Mouse (Mus musculus): Measurements from ENCODE around the gene Nxph3.

The Nxph3 gene

GRCm38 (mm10) chr11:95514298-95514861, at the start of gene Nxph3:
TSS of gene Nxph3 (minus strand) at chr11:95514570.
- DNase-seq (ENCODE audit: low read depth, low spot score) = peak; percentile 67

- DNase-seq (ENCODE audit: low read depth, low spot score) = no peak
These were observed 49.5 kb upstream of the Nxph3 start for GRCm38 (mm10) chr11:95563849-95564248.

- no peak for DNase-seq (ENCODE audit: low read depth, low spot score)
These were observed 46.4 kb upstream of the Nxph3 start for GRCm38 (mm10) chr11:95560773-95561172.

- no peak for DNase-seq (ENCODE audit: low read depth, low spot score)
These were observed 45.4 kb upstream of the Nxph3 start for GRCm38 (mm10) chr11:95559761-95560160.

GRCm38 (mm10) chr11:95557719-95558118, 43.3 kb upstream of the Nxph3 start:
- no peak for DNase-seq (ENCODE audit: low read depth, low spot score)

- no peak for DNase-seq (ENCODE audit: low read depth, low spot score)
These were observed 42.7 kb upstream of the Nxph3 start for GRCm38 (mm10) chr11:95557032-95557431.

GRCm38 (mm10) chr11:95555279-95555678, 40.9 kb upstream of the Nxph3 start:
- DNase-seq (ENCODE audit: low read depth, low spot score) = no peak

- DNase-seq (ENCODE audit: low read depth, low spot score) = no peak
These were observed 36.1 kb upstream of the Nxph3 start for GRCm38 (mm10) chr11:95550301-95551021.

- no peak for DNase-seq (ENCODE audit: low read depth, low spot score)
These were observed 31.8 kb upstream of the Nxph3 start for GRCm38 (mm10) chr11:95546021-95546782.

- DNase-seq (ENCODE audit: low read depth, low spot score) = no peak
These were observed 30.4 kb upstream of the Nxph3 start for GRCm38 (mm10) chr11:95544546-95545327.

GRCm38 (mm10) chr11:95540637-95541385, 26.4 kb upstream of the Nxph3 start:
- DNase-seq (ENCODE audit: low read depth, low spot score) = no peak

- no peak for DNase-seq (ENCODE audit: low read depth, low spot score)
These were observed 24.2 kb upstream of the Nxph3 start for GRCm38 (mm10) chr11:95538378-95539104.

GRCm38 (mm10) chr11:95533484-95534160, 19.3 kb upstream of the Nxph3 start:
- peak; percentile 92 for DNase-seq (ENCODE audit: low read depth, low spot score)

- DNase-seq (ENCODE audit: low read depth, low spot score) = no peak
These were observed 18.1 kb upstream of the Nxph3 start for GRCm38 (mm10) chr11:95532353-95533072.

- DNase-seq (ENCODE audit: low read depth, low spot score) = no peak
These were observed 13.9 kb upstream of the Nxph3 start for GRCm38 (mm10) chr11:95528231-95528630.

GRCm38 (mm10) chr11:95527307-95527706, 12.9 kb upstream of the Nxph3 start:
- no peak for DNase-seq (ENCODE audit: low read depth, low spot score)

- DNase-seq (ENCODE audit: low read depth, low spot score) = peak; percentile 87
These were observed 7.2 kb upstream of the Nxph3 start for GRCm38 (mm10) chr11:95521563-95521962.

- peak; percentile 91 for DNase-seq (ENCODE audit: low read depth, low spot score)
These were observed 6.2 kb upstream of the Nxph3 start for GRCm38 (mm10) chr11:95520456-95521072.

- no peak for DNase-seq (ENCODE audit: low read depth, low spot score)
These were observed 5.6 kb upstream of the Nxph3 start for GRCm38 (mm10) chr11:95519996-95520395.
